Mouse (Mus musculus) kidney, postnatal 4 days (tissue): ENCODE measurements around the gene Kdelr3.

Source experiments
- DNase-seq, 2 experiments: peaks; one replicate each; pipeline ENCODE4 v3.0.0; 2021; ENCODE audit warnings: mixed read lengths in 2 of 2

Kdelr3 gene

DNA sequence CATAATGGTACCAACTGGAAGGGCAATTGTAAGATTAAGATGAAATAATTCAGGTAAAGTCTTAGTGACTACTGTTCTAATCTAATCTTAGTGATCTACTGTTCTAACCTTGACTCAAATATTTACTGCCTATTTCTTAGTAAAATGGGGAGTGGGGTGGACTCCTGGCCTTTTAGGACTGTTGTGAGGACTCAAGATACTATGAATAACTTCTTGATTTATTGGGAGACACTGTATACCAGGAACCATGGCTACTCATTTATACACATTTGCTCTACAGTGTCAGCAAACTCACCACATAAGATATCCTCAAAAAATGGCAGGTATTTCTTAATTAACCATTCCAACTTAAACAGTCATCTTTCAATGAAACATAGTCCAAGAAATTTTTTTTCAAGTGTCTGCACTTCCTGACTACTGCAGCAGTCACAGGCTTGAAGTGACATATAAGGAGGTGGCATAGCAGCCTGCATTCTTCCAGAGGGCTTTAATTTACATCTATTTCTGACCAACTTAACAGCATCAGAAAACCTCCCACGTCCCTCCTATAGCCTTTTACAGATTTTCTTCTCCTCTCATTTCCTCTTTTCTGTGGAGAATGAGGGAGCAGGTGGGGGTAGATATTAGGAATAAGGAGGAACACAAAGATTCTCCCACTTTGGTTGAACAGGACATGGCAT lies 59.5 kb downstream of the Kdelr3 start:
- no peak for DNase-seq

- DNase-seq: no peak
Observed at GRCm38 (mm10) chr15:79576947-79577346, 60.7 kb downstream of the Kdelr3 start.
